Mouse (Mus musculus) left cerebral cortex, adult 9 months (tissue): ENCODE data around the gene Tmem59l.
"Not testable (repeated sequence)": the region's sequence is repeated elsewhere in the genome, so short reads cannot be mapped to it uniquely, and the experiment has no call there.

Experiments used
- DNase-seq, 2 experiments: peaks; one replicate each; pipeline ENCODE4 v3.0.0; 2022; ENCODE audit warnings: low spot score in 2 of 2

Tmem59l gene

GRCm38 (mm10) chr8:70486941-70487520 is at the start of gene Tmem59l:
Gene Tmem59l, minus strand, starts transcription at chr8:70487358.
- peak in 1 of 2 experiments; percentile 46 for DNase-seq

DNA sequence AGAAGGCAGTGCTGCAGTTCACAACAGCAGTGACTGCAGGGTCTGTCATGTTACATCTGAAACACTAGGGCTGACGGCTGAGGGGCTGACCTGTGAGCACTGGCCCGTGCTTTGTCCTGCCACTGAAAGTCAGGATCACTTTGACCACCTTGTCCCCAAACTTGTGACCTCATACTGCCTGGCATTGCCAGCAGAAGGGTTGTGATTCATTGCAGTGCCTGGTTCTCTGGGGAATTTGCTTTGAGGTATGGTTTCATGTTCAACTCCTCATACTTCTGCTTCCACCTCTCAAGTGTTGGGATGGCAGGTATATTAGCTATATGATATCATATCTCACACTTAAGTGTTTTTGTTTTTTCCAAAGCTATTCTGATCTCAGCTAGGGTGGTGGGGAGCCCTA is 48.5 kb upstream of the Tmem59l start:
- DNase-seq: no peak

DNA sequence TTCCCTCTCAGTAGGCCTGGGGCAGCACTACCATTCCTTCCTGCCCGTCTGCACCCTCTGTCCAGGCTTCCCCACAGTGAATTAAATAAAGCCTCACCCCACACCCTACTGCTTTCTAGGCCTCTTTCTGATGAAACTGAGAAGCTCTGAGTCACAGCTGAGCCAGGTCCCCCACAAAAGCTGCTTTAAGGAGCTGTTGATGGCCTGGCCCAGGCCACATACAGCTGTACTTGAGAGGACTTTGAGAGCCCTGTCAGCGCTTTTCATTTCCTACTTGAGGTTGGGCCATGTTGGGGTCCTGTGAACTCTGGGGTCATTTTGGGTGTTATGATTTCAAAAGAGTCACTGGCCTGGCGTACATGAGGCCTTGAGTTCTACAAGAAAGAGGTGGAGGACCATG is 48.1 kb upstream of the Tmem59l start:
- no peak for DNase-seq

DNA sequence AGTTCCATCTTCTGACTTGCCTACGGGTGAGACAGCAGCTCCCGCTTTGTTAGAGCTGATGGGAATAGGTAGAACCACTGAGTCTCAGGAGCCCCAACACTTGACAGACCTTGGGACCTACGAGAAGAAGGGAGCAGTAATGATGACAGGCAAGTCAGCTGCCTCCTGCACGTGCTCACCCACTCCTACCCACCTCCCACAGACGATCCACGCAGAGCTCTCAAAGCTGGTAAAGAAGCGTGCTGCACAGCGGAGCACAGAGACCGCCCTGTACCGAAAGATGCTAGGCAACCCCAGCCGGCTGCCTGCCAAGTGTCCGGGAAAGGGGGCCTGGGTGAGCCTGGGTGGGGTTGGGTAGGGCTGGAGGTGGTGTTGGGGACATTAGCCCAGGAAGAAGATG is 47.1 kb upstream of the Tmem59l start:
- no peak for DNase-seq

GRCm38 (mm10) chr8:70530314-70530713 is 43.2 kb upstream of the Tmem59l start:
- DNase-seq: no peak

DNA sequence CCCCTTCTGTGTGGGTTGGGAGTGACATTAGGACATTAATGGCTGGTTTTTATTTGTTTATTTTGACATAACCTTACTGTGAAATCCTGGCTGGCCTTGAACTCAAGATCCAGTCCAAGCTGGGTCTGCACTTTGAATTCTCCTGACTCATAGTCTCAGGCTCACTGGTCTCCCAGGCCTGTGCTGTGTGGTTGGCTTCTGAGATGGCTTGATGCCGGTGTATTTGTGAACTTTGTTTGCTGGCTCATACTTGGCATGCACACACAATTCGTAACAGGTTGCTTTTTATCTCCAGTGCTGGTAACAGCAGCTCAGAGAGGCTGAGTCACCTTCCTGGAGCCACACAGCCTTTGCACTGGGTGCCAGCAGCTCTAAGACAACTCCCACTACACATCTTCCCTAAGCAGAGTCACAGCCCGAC is 42.6 kb upstream of the Tmem59l start:
- DNase-seq: no peak

DNA sequence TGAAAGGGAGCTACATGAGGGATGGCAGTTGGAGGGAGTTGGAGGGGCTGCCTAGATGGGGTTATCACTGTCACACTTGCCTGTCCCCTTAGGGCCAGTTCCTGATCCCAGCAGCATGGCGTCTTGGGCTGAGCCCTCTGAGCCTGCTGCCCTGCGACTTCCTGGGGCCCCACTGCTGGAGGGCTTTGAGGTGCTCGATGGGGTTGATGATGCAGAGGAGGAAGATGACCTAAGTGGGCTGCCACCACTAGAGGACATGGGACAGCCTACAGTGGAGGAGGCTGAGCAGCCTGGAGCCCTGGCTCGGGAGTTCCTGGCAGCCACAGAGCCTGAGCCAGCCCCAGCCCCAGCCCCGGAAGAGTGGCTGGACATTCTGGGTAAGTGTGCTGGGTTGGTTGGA is 42.1 kb upstream of the Tmem59l start:
- DNase-seq: no peak

DNA sequence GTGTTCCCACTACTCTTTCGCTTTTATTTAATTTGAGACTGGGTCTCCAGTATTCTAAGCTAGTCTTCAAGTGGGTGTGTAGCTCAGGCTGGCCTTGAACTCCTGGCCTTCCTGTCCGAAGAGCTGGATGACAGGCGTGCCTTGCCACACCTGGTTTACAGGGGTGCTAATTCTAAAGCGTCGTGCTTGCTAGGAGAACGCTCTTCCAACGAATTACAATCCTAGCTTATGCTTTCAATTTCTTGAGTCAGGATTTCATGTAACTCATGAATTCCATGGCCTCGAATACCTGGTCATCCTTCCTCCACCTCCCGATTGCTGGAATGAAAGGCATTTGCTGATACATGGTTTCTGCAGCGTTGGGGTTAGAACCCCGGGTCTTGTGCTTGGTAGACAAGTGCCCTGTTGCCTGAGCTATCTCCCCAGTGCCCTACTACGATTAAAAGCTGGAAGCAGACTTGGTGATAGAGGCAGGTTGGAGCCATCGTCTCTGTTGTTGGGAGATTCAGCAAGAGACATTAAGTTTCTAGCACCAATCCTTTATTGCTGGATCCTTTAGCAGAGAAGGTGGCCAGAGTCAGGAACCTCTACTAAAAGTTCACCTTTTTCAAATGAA is 41.1 kb upstream of the Tmem59l start:
- no peak for DNase-seq

DNA sequence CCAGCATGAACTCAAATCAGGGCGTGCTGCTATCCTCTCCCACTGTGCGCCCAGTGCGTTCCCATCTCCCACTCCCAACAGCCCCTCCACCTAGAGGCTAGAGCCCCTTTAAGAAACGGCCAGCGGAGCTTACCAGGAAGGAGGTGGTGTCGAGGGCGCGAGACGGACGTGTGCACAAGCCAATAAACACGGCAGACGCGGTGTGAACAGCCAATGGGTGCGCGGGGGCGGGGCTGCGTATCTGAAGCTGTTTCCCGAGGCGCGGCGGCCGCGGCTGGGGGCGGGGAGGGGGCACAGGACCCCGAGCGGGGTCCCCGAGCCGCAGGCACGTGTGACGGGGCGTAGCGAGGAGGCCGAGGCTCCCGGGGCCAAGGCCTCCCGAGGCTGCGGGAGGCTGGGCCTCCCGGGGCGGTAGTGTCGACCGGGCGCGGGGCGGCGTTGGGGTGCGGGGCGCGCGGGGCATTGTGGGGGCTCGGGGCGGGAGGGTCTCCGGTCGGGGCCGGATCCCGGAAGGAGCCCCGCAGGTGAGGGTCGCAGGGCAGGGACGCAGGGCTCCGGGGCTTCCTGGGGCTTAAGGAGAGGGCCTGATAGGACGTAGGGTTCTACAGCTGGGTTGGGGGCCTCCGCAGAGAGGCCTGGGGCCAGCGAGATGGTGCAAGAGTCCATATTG is 40.5 kb upstream of the Tmem59l start, which contains the start of the genes Fkbp8 and Kxd1:
TSS of gene Fkbp8 (plus strand) at position 213 of the 670 bp plus-strand sequence.
TSS of gene Kxd1 (minus strand) at position 445 of the 670 bp plus-strand sequence.
- DNase-seq: peak; percentile 95 to 99

GRCm38 (mm10) chr8:70527111-70527511 is 40.0 kb upstream of the Tmem59l start:
- DNase-seq: no peak

DNA sequence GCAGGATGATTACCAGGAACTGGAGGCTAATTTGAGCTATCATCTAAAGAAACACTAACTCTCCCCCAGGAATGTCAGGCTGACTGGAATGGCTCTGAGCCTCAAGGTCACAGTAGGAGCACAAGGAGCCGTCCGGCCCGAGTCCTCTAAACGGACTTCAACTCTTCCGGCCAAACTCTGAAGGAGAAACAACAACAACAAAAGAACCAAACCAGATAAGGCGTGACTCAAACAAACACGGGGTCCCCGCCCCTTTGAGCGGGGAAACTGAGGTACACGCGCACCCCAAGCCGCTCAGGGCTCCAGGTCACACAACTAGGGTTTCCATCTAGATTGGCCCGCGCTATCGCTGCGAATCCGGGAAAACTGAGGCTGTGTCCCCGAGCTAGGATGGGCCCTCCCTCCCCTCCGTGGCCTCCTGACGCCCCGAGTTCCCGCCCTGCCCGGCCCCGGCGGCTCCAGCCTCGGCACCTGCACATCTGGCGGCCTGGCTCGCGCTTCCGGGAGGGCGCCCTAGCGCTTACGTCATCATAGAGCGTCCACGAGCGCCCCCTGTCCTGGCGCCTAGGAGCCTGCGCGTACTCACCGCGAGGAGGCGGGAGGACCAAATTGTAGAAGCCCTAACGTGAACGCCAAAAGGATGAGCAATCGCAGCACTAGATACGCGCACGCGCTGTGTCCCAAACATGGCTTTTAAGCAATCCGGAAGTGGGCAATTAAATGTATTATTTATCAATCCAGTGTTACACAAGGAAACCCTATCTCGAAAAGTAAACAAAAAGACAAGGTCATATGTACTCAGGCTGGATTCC is 35.6 kb upstream of the Tmem59l start:
- DNase-seq: peak; percentile 93 to 97

- no peak for DNase-seq
These were observed 32.4 kb upstream of the Tmem59l start for GRCm38 (mm10) chr8:70519606-70520005.

DNA sequence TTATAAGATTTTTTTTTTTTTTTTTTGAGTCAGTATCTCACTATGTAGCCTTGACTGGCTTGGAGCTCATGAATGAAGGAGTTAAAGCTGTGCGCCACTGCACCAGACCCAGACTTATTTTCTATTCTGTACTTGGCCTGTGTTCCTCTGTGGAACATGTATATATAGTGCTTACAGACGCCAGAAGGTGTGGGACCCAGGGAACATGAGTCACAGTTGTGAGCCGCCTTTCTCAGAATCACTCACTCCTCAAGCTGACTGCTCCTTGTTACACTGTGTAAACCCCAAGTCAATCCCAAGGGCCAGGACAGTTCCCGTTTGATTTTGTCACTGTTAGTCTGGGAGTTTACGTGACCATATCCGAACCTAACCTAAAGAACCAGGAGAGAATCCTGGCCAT is 31.9 kb upstream of the Tmem59l start:
- no peak for DNase-seq

DNA sequence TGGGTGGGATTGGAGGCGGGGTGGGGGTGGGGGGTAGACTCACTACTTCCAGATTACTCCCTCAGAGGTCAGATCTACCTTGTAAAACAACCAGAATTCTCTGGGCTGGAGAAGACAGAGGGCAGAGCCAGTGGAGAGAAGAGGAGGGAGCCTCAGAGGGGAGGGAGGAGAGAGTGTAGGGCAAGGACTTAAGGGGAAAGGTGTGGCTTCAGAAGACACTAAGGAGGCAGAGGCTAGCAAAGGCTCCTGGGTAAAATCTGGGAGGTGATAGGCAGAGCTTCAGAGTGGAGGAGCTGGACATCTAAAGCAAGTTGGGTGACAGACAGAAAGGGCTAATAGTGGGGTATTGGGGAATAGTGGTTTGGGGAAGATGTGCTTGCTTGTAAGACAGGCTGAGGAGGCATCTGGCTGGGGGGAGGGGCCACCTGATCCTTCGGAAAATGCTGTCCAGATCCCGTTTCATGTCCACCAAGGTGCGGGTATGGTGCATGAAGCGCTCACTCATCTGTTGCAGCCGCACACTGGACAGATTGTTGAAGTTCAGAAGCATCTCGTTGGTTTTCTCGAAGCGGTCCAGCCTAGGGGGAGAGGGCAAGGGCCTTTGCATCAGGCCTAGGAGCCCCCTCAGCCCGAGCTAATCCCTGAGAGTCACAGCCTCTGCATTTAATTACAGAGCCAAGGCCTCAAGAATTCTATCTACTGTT is 30.9 kb upstream of the Tmem59l start:
- no peak for DNase-seq

GRCm38 (mm10) chr8:70513441-70513840 is 26.3 kb upstream of the Tmem59l start:
- peak in 1 of 2 experiments; percentile 60 for DNase-seq

DNA sequence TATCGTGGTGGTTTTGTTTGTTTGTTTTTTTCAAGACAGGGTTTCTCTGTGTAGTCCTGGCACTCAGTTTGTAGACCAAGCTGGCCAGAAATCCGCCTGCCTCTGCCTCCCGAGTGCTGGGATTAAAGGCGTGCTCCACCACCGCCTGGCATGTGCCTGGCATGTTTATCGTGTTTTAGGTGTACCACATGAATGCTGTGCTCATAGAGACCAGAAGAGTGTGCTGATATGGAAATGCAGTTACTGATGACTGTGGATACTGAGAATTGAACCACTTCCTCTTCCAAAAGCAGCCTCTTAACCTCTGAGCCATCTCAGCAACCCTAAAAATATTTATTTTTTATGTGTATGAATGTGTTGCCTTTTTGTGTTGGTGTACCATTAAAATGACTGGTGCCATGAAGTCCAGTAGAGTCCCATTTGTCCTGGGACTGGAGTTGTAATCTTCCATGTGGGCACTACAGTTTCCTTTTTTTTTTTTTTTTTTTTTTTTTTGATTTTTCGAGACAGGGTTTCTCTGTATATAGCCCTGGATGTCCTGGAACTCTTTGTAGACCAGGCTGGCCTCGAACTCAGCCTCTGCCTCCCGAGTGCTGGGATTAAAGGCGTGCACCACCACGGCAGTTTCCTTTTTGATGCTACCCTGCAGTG is 25.2 kb upstream of the Tmem59l start:
- DNase-seq: no peak

- no peak for DNase-seq
These were observed 24.6 kb upstream of the Tmem59l start for GRCm38 (mm10) chr8:70511770-70512169.

DNA sequence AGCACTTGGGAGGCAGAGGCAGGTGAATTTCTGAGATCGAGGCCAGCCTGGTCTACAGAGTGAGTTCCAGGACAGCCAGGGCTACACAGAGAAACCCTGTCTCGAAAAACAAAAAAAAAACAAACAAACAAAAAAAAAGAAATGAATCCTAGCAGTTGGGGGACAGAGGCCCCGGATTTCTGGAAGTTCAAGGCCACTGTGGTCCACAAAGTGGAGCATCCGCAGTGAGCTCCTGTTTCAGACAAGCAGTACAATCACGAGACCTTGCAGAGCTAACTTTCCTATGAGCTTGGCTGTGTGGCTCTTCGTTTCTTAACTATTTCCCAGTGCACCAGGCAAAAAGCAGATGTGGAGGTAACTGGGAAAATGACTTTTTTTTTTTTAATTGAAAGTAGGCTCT is 24.0 kb upstream of the Tmem59l start:
- DNase-seq: not testable (repeated sequence)

DNA sequence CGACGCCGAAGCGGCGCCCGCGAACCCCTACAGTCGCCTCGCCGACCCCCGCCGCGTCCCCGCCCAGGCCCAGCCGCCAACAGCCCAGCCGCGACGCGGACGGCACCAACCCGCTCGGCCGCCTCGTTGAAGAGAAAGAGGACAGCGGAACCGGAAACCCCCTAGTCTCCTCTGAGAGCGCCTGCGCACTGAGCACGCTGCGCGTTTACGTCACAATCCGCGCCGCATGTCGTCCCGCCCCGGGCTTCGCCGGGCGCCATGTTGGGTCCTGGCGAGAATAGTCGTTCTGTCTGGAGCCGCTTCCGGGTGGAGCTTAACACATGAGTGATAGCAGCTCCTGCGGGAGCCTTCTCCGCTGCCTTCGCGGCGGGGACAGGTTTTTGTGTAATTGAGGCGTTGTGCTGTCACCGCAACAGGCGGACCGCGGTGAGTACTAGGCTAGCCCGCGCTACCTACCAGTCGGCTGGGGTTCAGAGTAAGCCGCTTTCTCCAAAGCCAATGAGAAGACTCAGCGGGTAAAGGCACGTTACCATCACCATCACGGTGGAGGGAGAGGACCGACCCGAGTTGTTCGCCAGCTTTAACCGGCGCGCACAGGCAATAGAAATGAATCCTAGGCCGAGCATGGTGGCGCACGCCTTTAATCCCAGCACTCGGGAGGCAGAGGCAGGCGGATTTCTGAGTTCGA is 23.2 kb upstream of the Tmem59l start, which contains the start of gene Uba52:
TSS of gene Uba52 (minus strand) at position 574 of the 688 bp plus-strand sequence.
- DNase-seq: peak; percentile 94 to 98

- no peak for DNase-seq
These were observed 22.3 kb upstream of the Tmem59l start for GRCm38 (mm10) chr8:70509281-70509952.
